Mouse (Mus musculus) ovary, postnatal 14 days (tissue): ENCODE measurements around the gene Samd4b.
"Not testable (repeated sequence)": the region's sequence is repeated elsewhere in the genome, so short reads cannot be mapped to it uniquely, and the experiment has no call there.

Source experiments
- DNase-seq: peaks from one replicate; pipeline ENCODE4 v3.0.0; 2022; ENCODE audit warnings: low spot score

Gene Samd4b

DNA sequence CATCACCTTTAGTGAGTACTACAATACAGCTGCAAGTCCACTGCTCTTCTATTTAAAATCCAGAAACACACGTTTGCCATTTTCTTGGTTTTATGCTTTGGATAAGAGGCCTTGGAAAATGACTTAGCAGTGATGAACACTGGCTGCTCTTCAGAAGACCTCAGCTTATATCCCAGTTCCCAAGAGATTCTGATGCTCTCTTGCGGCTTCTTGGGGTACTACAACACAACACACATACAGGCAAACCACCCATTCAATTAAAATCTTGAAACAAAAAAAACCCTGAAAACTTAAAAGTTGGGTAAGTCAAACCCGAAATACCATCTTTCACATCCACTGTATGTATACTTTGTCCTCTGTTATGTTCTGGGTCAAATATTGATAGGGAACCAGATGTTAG lies 199.9 kb downstream of the Samd4b start:
- DNase-seq, result no peak

DNA sequence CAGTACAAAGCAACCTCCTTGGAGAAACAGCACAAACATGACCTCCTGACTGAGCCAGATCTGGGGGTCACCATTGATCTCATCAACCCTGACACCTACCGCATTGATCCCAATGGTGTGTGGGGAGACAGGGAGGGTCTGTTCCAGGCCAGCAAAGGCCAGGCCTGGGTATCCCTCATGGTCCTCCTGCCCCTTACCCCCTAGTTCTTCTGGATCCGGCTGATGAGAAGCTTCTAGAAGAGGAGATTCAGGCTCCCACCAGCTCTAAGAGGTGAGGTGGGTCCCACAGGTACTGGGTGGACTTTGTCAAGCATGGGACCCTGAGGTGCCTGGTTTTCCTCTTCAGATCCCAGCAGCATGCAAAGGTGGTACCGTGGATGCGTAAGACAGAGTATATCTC lies 202.5 kb downstream of the Samd4b start:
- DNase-seq, result no peak

DNA sequence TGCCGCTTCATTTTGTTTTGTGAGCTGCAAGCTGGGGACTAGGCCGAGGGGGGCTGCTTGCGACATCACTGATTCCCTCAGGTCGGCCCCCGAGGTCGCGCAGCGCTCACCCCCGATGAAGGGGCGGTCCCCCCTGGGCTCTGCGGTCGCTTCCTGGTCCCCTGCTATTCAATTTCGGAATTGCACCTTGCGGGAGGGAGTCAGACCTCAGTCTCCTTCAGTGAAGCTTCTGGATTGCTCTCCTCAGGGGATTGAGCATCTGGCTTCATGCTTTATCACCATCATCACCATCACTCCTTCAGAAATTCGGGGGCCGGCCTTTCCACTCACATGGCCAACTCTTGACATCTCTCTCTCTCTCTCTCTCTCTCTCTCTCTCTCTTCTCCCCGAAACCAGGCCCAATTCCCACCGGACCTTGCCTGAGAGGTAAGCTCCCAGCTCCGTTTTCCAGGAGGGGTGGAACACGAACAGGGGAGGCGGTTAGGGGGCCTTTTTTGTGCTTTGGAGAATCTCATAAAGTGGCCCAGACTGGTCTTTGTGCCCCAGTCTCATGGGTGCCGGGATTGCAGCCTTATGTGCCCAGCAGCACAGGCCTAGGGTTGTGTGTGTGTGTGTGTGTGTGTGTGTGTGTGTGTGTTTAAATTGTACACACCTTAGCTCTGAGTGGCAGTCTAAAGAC lies 204.5 kb downstream of the Samd4b start:
- DNase-seq, result no peak

- peak; percentile 86 for DNase-seq
Observed at GRCm38 (mm10) chr7:28392429-28393271, 205.3 kb downstream of the Samd4b start, which contains the start of the genes Med29 and Paf1. TSS of gene Med29 (minus strand) at chr7:28392708. TSS of gene Paf1 (plus strand) at chr7:28392951.

DNA sequence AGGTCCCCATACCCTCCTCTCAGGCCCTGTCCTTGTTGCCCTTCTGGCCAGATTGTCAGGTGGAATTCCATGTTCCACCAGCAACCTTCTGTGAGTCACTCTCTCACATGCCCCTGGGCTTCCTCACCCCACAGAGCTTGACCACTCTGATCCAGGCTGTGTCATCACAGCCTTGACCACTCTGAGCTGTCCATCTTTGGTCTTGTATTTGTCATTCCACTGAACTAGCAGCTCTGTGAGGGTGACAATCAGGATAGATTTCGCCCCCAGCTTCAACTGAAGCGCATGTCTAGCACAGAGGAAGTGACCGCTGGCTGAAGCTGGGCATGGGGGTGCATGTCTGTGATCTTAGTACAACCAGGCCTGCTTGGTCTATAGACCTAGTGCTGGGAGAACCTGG lies 207.6 kb downstream of the Samd4b start:
- DNase-seq, result no peak

GRCm38 (mm10) chr7:28387384-28387783 lies 210.6 kb downstream of the Samd4b start:
- not testable (repeated sequence) for DNase-seq

DNA sequence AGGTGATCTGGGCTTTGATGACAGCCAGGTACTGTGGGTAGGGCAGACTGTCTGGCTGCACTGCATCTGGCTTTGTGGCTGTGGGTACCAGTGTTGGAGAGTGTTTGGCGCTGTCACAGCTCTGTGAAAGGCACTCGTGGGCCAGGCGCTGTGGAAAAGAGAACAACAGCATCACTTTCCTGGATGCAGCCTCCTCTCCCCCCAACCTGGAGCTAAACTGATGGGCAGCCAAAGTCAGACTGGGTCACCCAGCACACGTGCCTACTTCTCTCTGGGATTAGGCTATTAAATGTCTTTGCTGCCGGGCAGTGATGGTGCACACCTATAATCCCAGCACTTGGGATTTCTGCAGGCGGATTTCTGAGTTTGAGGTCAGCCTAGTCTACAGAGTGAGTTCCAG lies 211.1 kb downstream of the Samd4b start:
- not testable (repeated sequence) for DNase-seq

- DNase-seq, result peak; percentile 84
Observed at GRCm38 (mm10) chr7:28386462-28386861, 211.5 kb downstream of the Samd4b start.

DNA sequence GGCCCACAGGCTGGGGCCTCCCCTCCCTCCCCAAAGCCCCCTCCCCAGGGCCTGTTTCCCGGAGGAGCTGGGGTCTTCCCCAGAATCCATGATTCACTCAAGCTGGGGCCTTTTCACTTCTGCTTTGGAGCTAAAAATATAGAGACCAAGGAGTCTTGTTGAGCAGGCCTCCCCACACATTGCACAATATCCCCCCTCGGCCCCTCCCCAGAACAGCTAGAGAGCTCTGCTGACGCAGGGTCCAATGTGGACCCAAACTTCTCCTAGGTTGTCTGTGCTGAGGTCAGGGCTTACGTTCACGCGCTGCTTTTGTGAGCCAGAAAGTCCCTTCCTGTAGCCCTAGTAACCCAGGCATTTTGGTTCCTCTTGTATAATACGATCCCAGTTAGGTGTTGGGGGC lies 211.9 kb downstream of the Samd4b start:
- DNase-seq, result no peak

- DNase-seq, result no peak
Observed at GRCm38 (mm10) chr7:28385196-28385595, 212.7 kb downstream of the Samd4b start.

DNA sequence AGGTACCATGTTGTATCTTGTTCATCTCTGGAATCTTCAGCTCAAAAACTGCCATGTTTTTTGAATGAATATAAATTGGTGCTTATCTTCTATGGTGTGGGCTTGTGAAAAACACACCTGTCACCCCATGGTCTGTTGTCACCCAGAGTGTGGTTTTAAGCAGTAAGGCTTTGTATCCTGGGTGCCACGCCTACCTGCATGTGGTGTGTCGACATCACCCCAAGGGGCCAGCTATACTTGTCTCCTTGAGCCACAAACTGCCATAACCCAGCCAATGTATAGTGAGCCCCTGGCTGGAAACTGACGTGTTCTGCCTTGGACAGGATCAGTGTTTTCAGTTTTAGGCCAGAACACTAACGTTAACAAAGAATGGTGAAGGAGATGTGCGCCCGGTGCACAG lies 213.8 kb downstream of the Samd4b start:
- DNase-seq, result no peak

DNA sequence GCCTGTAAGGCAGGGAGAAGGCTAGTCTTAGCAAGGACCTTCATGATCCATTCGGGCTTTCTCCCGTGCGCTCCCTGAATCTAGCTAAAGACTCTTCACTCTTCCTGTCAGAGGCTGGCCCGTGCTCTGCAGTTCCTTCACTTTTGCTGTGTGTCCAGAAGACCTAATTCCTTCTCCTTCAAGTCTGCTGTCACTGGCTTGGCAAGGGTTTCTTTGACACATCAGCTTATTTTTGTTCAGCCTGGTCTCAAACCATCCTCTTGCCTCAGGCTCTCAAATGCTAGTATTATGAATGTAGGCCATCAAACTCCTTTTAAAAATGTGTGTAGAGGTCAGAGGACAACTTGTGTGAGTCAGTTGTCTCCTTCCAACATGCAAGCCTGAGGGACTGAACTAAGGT lies 214.3 kb downstream of the Samd4b start:
- DNase-seq, result no peak

DNA sequence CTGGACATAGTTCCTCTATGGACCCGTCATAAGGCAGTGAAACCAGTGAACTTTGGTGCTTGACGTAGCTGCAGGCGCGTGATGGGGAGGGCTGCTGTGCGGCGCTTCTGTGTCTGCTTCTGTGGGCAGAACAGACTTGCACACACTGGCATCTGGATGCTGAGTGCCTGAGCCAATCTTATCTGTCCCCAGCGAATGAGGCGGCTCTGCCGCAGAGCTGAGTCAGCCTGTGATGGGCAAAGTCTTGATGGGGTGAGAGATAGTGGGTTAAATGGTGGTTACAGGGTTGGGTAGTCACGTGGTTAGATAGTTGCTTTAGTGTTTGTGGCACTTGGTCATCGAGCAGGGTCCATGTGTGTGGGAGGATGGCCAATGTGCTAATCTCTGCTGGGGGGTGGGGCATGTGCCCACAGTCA lies 215.0 kb downstream of the Samd4b start:
- no peak for DNase-seq

DNA sequence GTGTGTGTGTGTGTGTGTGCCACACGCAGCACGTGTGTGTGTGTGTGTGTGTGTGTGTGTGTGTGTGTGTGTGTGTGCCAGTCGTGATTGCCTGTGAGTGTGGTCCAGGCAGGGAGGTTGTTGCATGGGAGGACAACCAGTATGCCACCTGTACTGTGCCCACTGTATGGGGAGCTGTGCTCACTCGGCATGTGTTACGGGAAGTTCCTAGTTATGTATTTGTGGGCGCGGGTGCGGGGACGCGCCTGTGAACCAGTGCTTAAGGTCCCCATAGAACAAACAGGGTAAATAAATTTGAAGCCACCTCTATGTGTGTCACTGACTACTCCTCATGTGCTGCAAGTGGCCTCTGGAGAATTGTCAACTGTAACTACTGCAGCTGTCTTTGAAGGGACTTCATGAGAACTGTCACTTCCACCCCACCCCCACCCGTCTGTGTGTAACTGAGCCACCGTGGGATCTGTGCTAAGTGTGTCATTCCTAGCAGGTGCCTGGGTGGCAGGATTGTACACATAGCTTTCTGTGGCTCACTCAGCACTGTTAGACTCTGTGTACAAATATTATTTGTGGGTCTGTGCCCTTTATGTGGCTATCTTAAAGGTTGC lies 215.5 kb downstream of the Samd4b start:
- DNase-seq, result no peak

DNA sequence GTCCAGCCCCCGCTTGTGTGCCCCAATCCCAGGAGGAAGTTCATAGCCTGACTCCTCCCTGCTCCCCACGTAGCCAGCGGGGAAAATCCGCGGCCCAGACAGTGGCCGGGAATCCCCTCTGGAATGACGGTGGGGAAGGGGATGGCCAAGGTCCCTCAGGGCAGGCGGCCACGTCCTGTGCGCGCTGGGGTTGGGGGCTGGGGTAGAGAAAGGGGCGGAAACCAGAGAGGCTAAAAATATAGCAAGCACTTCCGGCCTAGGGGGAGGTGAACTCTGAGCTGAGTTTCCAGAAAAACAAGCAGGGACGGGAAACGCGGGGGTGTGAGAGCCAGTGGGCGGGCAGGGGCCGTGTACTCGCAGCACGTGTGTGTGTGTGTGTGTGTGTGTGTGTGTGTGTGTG lies 216.0 kb downstream of the Samd4b start:
- peak; percentile 72 for DNase-seq

DNA sequence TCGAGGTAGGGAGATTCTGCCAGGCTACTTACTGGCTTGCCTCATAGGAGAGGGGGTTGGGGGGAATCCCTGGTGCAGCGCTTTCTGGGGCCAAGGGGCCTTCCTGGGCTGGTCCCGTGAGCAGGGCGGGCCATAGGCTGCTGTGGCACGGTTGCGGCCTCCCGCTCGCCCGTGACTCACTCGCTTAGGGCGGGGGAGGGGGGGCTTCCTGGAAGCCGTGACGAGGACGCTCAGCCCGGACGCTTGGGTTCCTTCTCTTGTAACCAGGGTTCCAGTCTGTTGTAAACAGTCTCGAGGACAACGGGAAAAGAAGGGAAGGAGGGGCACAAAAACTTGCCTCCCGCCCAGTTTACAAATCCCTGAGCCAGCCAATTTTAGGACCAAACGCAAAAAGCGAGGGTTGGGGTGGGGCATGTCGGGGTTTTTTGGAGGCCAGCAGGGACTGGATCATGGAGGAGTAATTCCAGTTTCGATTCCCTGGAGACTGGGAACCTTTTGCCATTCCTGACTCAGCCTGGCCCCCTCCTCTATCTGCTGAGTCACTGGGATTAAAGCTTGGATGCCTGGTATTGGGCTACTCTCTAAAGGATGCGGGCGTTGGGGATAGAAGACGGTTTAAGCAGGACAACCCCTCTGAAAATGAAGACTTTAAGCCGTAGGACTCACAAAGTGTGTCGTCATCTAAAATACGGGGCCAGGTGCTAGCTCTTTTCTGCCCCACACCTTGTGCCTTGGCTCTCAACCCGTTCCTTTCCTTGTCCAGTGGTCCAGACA lies 216.7 kb downstream of the Samd4b start:
- peak; percentile 64 for DNase-seq

- no peak for DNase-seq
Observed at GRCm38 (mm10) chr7:28380237-28381016, 217.5 kb downstream of the Samd4b start, which contains the start of gene Zfp36. TSS of gene Zfp36 (minus strand) at chr7:28380253.

GRCm38 (mm10) chr7:28378769-28379651 lies 218.9 kb downstream of the Samd4b start:
- peak; percentile 93 for DNase-seq

- no peak for DNase-seq
Observed at GRCm38 (mm10) chr7:28378066-28378690, 219.8 kb downstream of the Samd4b start.
